Mouse (Mus musculus) liver, adult 2 months (tissue): ENCODE results near the gene Grin1.

Experiments
- CTCF ChIP-seq: fragments of 200-500 bp; IDR thresholded peaks from 2 replicates; pipeline ENCODE4 v1.5.1; 2011; ENCODE audit warnings: low read depth, low read length, control low read depth
- POLR2A ChIP-seq: fragments of 200-500 bp; IDR thresholded peaks from 2 replicates; pipeline ENCODE4 v1.6.1; 2011; ENCODE audit warnings: low read length, control low read depth; ENCODE audit not compliant: insufficient read depth; ENCODE audit errors: extremely low read depth

DNA sequence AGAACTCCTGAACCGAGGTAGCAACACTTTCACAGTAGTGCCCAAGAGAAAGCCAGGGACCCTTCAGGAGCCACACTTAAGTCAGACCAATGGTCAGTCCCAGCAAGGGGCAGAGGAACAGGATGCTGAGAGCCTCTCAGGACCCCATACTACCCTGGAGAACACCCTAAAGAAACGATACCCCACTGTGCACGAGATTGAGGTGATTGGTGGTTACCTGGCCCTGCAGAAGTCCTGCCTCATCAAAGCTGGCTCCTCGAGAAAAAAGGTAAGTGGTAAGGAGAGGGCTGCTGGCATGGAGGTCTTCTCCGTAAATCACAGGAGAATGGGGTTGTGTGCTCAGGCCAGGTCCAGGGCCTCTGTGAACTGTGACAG is 54.7 kb downstream of the Grin1 start:
- TF ChIP-seq CTCF (no peak), POLR2A (no peak)
